Mouse (Mus musculus): ENCODE results near the gene Crybb3.
A peak's percentile ranks its signal among the peaks of the same experiment; 100 is the strongest.

The Crybb3 gene

GRCm38 (mm10) chr5:113102455-113102854 lies 21.1 kb upstream of the Crybb3 start:
- DNase-seq (ENCODE audit: low read depth), result no peak

GRCm38 (mm10) chr5:113101457-113101856 lies 20.1 kb upstream of the Crybb3 start:
- DNase-seq (ENCODE audit: low read depth), result no peak

GRCm38 (mm10) chr5:113100422-113100821 lies 19.0 kb upstream of the Crybb3 start:
- DNase-seq (ENCODE audit: low read depth), result no peak

GRCm38 (mm10) chr5:113099546-113099945 lies 18.2 kb upstream of the Crybb3 start:
- DNase-seq (ENCODE audit: low read depth), result peak; percentile 42

- DNase-seq (ENCODE audit: low read depth), result no peak
These were observed 16.2 kb upstream of the Crybb3 start for GRCm38 (mm10) chr5:113097551-113097950.

DNA sequence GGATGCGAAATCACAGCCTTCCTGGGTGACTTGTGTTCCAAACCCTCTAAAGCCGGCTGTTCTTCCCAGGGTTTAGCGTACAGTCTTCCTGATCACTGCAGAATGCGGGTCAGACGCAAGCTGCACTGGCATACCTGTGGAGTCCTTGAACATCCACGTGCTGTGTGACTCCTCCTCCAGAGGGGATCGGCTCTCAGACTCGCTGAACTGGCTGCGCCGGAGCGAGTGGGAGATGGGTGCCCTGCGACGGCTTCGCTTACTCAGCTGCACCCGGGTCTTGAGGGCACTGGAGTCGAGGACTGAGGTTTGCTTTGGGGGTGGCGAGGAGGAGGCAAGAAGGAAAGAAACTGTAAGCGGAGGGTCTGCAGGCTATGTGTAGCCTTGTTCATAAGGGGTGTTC lies 14.1 kb upstream of the Crybb3 start:
- DNase-seq (ENCODE audit: low read depth), result no peak

- no peak for DNase-seq (ENCODE audit: low read depth)
These were observed 11.0 kb upstream of the Crybb3 start for GRCm38 (mm10) chr5:113092406-113092805.

GRCm38 (mm10) chr5:113091162-113091561 lies 9.8 kb upstream of the Crybb3 start:
- no peak for DNase-seq (ENCODE audit: low read depth)

DNA sequence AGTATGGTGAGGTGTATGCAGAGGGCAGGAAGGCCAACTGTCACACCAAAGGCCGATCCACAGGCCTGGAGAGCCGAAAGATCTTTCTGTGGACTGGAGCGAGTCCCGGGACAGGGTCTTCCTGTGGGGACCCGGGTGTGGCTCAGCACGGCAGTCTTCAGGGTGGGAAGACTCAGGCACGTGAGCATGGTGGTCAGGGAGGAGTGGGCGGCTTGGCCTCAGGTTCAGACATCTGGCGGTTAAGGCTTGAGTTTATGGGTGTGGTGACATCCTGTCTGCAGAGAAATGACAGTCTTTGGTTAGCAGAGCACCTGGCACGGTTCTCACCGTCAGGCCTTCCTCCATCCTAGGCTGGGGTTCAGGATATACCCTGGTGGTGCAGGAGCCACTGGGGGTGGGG lies 9.4 kb upstream of the Crybb3 start:
- DNase-seq (ENCODE audit: low read depth), result no peak

DNA sequence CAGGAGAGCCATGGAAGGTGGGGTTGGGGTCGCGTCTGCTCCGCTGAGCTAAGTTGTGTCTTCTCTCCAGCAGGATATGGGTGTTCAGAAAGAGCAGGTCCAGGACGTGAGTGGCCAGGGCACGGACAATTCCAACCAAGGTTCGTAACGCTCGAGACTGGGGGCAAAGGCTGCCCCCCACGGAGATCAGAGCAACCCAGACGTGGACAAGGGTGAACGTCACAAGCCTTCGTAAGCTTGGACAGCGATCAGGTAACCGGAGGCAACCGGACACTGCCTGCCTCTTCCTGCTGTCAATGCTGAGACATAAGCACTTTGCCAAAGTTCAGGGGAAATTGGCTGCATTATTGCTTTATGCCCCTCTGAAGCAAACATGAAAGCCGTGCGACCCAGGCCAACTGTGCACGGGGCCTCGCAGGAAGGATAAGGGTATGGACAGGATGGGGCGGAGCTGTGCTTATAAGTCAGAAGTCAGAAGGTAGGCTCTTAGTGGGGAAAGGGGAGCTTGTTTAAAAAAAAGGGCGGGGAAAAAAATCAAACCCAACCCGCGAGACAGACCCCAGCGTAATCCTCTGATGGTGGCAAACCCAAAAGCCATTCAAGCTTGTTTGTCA lies 8.8 kb upstream of the Crybb3 start:
- DNase-seq (ENCODE audit: low read depth), result no peak

- DNase-seq (ENCODE audit: low read depth), result no peak
These were observed 6.1 kb upstream of the Crybb3 start for GRCm38 (mm10) chr5:113087465-113087864.

DNA sequence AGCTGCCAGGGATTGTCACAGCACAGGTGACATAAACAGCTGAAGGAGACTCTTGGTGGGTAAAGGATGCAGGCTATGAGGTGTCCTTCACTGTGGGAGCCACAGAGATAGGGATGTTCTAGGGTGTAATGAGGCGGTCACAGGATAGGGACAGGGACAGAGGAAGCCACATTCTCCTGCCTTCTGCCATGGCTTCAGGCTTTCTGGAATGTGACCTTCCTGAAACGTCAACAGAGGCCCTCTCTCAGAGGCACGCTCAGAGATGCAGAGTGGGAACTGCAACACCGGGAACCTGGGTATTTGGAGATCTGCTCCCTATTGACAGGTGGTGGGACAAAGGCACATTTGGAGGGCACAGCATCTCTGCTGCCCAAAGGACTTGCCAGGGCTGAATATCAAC lies 5.6 kb upstream of the Crybb3 start:
- no peak for DNase-seq (ENCODE audit: low read depth)

- no peak for DNase-seq (ENCODE audit: low read depth)
These were observed 5.1 kb upstream of the Crybb3 start for GRCm38 (mm10) chr5:113086439-113086838.

DNA sequence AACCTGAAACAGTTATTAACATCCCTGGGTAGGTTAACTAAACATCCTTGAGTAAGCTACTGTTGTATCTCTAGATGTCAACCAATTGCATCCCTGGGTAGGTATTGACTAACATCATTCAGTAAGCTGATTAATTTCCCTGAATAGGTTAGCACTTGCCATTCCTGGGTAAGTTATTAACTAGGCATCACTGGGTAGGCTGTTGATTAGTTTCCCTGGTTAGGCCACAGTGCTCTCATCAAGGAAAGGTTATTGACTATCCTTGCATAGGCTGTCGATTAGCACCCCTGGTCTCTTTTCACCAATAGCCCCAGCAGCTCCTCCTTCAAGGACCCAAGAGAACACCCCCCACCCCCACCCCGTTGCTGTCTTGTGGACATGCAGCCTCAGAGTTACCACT lies 4.5 kb upstream of the Crybb3 start:
- DNase-seq (ENCODE audit: low read depth), result no peak

DNA sequence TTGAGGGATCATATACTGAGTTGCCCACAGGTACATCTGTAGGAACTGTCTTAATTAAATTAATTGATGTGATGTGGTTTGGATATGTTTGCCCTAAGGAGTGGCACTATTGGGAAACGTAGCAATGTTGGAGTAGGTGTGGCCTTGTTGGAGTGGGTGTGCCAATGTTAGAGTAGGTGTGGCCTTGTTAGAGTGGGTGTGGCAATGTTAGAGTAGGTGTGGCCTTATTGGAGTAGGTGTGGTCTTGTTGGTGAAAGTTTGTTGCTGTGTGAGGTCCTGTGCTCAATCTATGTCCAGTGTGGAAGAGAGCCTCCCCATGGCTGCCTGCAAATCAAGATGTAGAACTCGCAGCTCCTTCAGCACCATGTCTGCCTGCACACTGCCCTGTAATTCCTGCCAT lies 2.9 kb upstream of the Crybb3 start:
- DNase-seq (ENCODE audit: low read depth), result no peak

- peak; percentile 66 for DNase-seq (ENCODE audit: low read depth)
These were observed 1.2 kb upstream of the Crybb3 start for GRCm38 (mm10) chr5:113082356-113083168.

- DNase-seq (ENCODE audit: low read depth), result no peak
These were observed 364 bp downstream of the Crybb3 start for GRCm38 (mm10) chr5:113081020-113081419.

DNA sequence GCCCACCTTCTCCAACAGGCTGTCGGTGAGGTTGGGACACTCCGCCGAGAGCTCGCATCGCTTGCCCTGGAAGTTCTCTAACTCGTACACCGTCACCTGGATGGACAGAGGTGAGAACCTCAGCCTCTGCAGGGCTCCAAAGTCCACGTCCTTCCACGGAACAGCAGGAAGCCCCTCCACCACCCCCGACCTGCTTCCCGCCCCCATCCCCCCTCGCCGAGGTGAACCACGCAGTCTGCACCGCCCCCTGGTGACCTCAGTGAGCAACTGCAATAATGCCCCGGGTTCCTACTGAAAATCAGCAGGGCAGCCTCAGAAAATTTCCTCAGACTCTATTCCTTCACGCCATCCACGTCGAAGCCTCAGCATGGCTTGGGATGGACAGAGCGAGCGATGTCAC lies 1.6 kb downstream of the Crybb3 start:
- no peak for DNase-seq (ENCODE audit: low read depth)

- no peak for DNase-seq (ENCODE audit: low read depth)
These were observed 2.7 kb downstream of the Crybb3 start for GRCm38 (mm10) chr5:113078686-113079085.

DNA sequence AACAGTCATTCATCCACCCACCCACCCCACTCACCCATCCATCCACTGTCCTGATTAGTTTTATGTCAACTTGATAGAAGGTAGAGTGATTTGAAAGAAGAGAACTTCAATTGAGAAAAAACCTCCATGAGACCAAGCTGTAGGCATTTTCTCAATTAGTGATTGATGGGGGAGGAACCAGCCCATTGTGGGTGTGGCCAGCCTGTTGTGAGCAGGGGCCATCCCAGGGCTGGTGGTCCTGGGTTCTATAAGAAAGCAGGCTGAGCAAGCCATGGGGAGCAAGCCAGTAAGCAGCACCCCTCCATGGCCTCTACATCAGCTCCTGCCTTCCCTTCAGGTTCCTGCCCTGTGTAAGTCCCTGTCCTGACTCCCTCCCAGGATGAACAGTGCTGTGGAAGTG lies 11.4 kb downstream of the Crybb3 start, which contains the start of gene Crybb2:
Gene Crybb2 (minus strand): TSS at position 101 of the 400 bp plus-strand sequence.
- DNase-seq (ENCODE audit: low read depth), result no peak

DNA sequence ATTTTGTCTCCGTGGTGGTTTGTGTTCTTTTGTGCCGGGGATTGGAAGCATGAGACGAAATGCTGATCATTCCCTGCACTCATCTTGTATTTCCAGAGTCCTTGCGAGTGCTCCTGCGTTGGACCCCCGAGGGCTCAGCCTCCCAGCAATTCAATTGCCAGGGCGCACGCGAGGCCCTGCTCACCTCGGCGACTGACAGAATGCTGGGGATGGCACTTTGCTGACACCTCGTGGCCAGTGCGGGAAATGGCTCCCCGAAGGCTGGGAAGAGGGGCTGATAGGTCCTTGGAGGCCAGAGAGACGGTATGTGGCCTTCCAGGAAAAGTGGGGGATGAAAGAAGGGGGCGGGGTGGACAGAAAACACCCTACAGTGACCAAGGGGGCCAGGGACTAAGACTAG lies 27.1 kb downstream of the Crybb3 start:
- peak; percentile 5 for DNase-seq (ENCODE audit: low read depth)

- DNase-seq (ENCODE audit: low read depth), result no peak
These were observed 30.7 kb downstream of the Crybb3 start for GRCm38 (mm10) chr5:113050581-113051185.

DNA sequence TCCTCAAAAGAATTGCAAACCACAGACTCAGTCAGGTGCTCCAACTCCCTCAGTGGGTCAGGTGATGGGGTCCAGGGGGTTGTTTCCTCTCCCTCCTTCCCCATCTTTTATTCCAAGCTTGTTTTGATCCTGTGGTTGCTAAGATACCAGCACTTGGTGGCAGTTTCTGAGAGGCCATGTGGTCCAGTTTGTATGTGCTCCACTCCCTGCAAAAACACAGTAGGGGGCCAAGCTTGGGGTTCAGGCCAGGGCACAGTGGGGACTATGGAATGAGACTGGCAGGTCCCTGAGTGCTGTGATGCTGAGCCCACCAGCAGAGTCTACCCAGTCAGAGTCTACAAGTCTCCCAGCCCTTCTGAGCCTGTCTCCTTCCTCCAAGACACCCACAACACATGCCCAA lies 31.5 kb downstream of the Crybb3 start:
- no peak for DNase-seq (ENCODE audit: low read depth)
